Mouse (Mus musculus) spleen, adult 18-20 months (tissue): ENCODE results near the gene Lyve1.
"Not testable (repeated sequence)": the region's sequence is repeated elsewhere in the genome, so short reads cannot be mapped to it uniquely, and the experiment has no call there.

Experiments used
- DNase-seq, 2 experiments: peaks; one replicate each; pipeline ENCODE4 v3.0.0; 2022; ENCODE audit warnings: mixed read lengths in 2 of 2

Gene Lyve1

GRCm38 (mm10) chr7:110862751-110863289, at the start of gene Lyve1:
Gene Lyve1, minus strand, starts transcription at chr7:110863239.
- DNase-seq: no peak

- peak in 1 of 2 experiments; percentile 10 for DNase-seq
Observed at GRCm38 (mm10) chr7:110908209-110909144, 45.4 kb upstream of the Lyve1 start.

GRCm38 (mm10) chr7:110906566-110906965, 43.5 kb upstream of the Lyve1 start:
- DNase-seq: no peak

GRCm38 (mm10) chr7:110903226-110903625, 40.2 kb upstream of the Lyve1 start:
- DNase-seq: no peak

GRCm38 (mm10) chr7:110897202-110897601, 34.2 kb upstream of the Lyve1 start:
- DNase-seq: no peak

- DNase-seq: no peak
Observed at GRCm38 (mm10) chr7:110896453-110896852, 33.4 kb upstream of the Lyve1 start.

GRCm38 (mm10) chr7:110895772-110896171, 32.7 kb upstream of the Lyve1 start:
- DNase-seq: not testable (repeated sequence)

GRCm38 (mm10) chr7:110894673-110895072, 31.6 kb upstream of the Lyve1 start:
- no peak for DNase-seq

GRCm38 (mm10) chr7:110893943-110894610, 31.0 kb upstream of the Lyve1 start:
- no peak for DNase-seq

GRCm38 (mm10) chr7:110891501-110891986, 28.5 kb upstream of the Lyve1 start:
- DNase-seq: peak in 1 of 2 experiments; percentile 39

GRCm38 (mm10) chr7:110881746-110882333, 18.8 kb upstream of the Lyve1 start:
- DNase-seq: no peak

GRCm38 (mm10) chr7:110878028-110878427, 15.0 kb upstream of the Lyve1 start:
- DNase-seq: no peak

GRCm38 (mm10) chr7:110876965-110877364, 13.9 kb upstream of the Lyve1 start:
- no peak for DNase-seq

GRCm38 (mm10) chr7:110868807-110869206, 5.8 kb upstream of the Lyve1 start:
- no peak for DNase-seq

- no peak for DNase-seq
Observed at GRCm38 (mm10) chr7:110867116-110867515, 4.1 kb upstream of the Lyve1 start.

GRCm38 (mm10) chr7:110866021-110866420, 3.0 kb upstream of the Lyve1 start:
- no peak for DNase-seq

- no peak for DNase-seq
Observed at GRCm38 (mm10) chr7:110865570-110865969, 2.5 kb upstream of the Lyve1 start.

- no peak for DNase-seq
Observed at GRCm38 (mm10) chr7:110865038-110865437, 2.0 kb upstream of the Lyve1 start.

GRCm38 (mm10) chr7:110860129-110860528, 2.9 kb downstream of the Lyve1 start:
- DNase-seq: no peak

GRCm38 (mm10) chr7:110855604-110856003, 7.4 kb downstream of the Lyve1 start:
- no peak for DNase-seq

- no peak for DNase-seq
Observed at GRCm38 (mm10) chr7:110854927-110855546, 8.0 kb downstream of the Lyve1 start.

GRCm38 (mm10) chr7:110854519-110854918, 8.5 kb downstream of the Lyve1 start:
- DNase-seq: no peak

GRCm38 (mm10) chr7:110853611-110854010, 9.4 kb downstream of the Lyve1 start:
- DNase-seq: no peak
